Mouse (Mus musculus) limb, embryonic 13.5 days (tissue): ENCODE measurements around the gene Ubald2. TPM values are rescaled to one million over a fixed set of nuclear protein-coding genes. Genes with fewer than 3 reads are reported as not detected.
A peak's percentile ranks its signal among the peaks of the same experiment; 100 is the strongest.
"Not testable (repeated sequence)": the region's sequence is repeated elsewhere in the genome, so short reads cannot be mapped to it uniquely, and the experiment has no call there.

ENCODE experiments used
- ATAC-seq: fragments of 200-750 bp; cut with Nextera tagmentation; 2 replicates; pipeline ENCODE4 v1.8.0; 2017; ENCODE audit warnings: low read depth, moderate number of reproducible peaks, moderate TSS enrichment; ENCODE audit not compliant: low FRiP score
- H3K27ac ChIP-seq: fragments of 300-500 bp; sonication (generic); 2 replicates; pipeline ENCODE4 v1.5.1; 2015; ENCODE audit warnings: inconsistent platforms, mild to moderate bottlenecking, moderate library complexity
- H3K27me3 ChIP-seq: fragments of 300-500 bp; sonication (generic); 2 replicates; pipeline ENCODE4 v1.6.1; 2015; ENCODE audit warnings: mild to moderate bottlenecking, inconsistent platforms
- H3K36me3 ChIP-seq: fragments of 300-500 bp; sonication (generic); 2 replicates; pipeline ENCODE4 v1.6.1; 2015; ENCODE audit warnings: inconsistent platforms, mild to moderate bottlenecking, moderate library complexity
- H3K4me1 ChIP-seq: fragments of 300-500 bp; sonication (generic); 2 replicates; pipeline ENCODE4 v1.6.1; 2015; ENCODE audit warnings: inconsistent platforms
- H3K4me2 ChIP-seq: fragments of 300-500 bp; sonication (generic); replicated peaks from 2 replicates; pipeline ENCODE4 v1.6.1; 2015; ENCODE audit warnings: inconsistent platforms, mild to moderate bottlenecking, moderate library complexity
- H3K4me3 ChIP-seq: fragments of 300-500 bp; sonication (generic); 2 replicates; pipeline ENCODE4 v1.5.1; 2015; ENCODE audit warnings: moderate library complexity, mild to moderate bottlenecking, inconsistent platforms
- H3K9ac ChIP-seq: fragments of 300-500 bp; sonication (generic); 2 replicates; pipeline ENCODE4 v1.6.1; 2015; ENCODE audit warnings: mild to moderate bottlenecking, inconsistent platforms
- H3K9me3 ChIP-seq: fragments of 300-500 bp; sonication (generic); 2 replicates; pipeline ENCODE4 v1.6.1; 2016; ENCODE audit warnings: inconsistent platforms
- WGBS: fragments of 180-500 bp; shearing (Covaris S2); methylation state at CpG from one replicate; pipeline ENCODE4 v1.1.7; 2015; 5-methylcytosine and 5-hydroxymethylcytosine counted together
- polyA plus RNA-seq: library from polyadenylated mRNA; unstranded; fragments of >200 nt; fragmentation: Nextera tagmentation; extraction: Ambion mirVana; gene quantifications from 2 replicates; pipeline ENCODE4 v1.2.1, GENCODE M21; 2015

Ubald2 gene
- polyA plus RNA-seq, 1 experiment from 2014 or later = 28.2 TPM

- no peak overlapping the region for H3K4me2 ChIP-seq
These were observed 33.3 kb upstream of the Ubald2 start for GRCm38 (mm10) chr11:116400560-116400959.

DNA sequence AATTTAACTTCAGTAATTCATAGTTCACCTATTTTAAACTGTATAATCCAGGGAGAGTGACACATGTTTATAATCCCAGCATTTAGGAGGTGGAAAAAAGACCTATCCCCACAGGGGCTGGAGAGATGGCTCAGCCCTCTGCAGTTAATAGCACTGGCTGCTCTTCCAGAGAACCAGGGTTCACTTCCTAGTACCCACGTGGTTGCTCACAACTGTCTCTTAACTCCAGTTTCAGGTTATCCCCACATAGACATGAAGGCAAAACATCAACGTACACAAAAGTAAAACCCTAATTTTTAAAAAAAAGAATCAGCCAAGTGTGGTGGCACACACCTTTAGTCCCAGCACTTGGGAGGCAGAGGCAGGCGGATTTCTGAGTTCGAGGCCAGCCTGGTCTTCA, 28.3 kb upstream of the Ubald2 start:
- H3K4me2 ChIP-seq = no peak overlapping the region
- H3K9ac ChIP-seq = no peak overlapping the region
- H3K27me3 ChIP-seq = no peaks in the 10 kb centered on the region
- H3K9me3 ChIP-seq = no peaks in the 10 kb centered on the region
- no peak overlapping the region for H3K4me3 ChIP-seq
- H3K27ac ChIP-seq = no peak overlapping the region
- WGBS = 83% methylated on average over 4 of the region's 4 CpGs
- 0 out of 2 replicates have a peak, but pooled peaks cover 1% of the 10 kb centered on the region for H3K4me1 ChIP-seq
- no peak for ATAC-seq
- H3K36me3 ChIP-seq = peaks cover 30% of the 10 kb centered on the region

More at GRCm38 (mm10) chr11:116400560-116400959, 33.3 kb upstream of the Ubald2 start:
- Histone ChIP-seq H3K9me3 (no peaks in the 10 kb centered on the region), H3K27me3 (no peaks in the 10 kb centered on the region), H3K9ac (no peak overlapping the region), H3K36me3 (peaks cover 27% of the 10 kb centered on the region), H3K27ac (no peak overlapping the region), H3K4me3 (no peak overlapping the region), H3K4me1 (0 out of 2 replicates have a peak, but pooled peaks cover 2% of the 10 kb centered on the region)
- ATAC-seq = no peak
- 64% methylated on average over 4 of the region's 4 CpGs for WGBS

DNA sequence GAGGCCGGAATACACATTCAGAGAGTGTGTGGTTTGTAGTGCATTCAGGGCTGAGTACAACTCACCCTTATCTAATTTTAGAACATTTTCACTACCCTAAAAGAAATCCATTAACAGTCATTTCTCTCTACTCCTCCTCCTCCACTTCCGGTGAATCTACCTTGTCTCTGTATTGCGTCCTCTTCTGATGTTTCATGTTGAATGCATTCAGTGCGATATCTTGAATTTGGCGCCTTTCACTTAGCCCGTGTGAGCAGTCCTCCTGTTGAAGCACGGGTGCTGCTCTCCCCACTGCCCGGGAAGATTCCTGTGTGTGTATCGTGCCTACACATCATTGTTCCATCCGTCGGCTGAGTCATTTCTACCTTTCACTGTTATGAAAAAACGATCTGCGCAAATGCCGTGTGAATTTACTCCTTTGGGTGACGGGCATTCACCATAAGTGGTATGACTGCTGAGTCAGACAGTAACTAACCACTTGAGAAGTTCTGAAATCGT, 27.6 kb upstream of the Ubald2 start:
- H3K9me3 ChIP-seq = no peaks in the 10 kb centered on the region
- no peak overlapping the region for H3K9ac ChIP-seq
- no peak overlapping the region for H3K27ac ChIP-seq
- peaks cover 30% of the 10 kb centered on the region for H3K36me3 ChIP-seq
- no peaks in the 10 kb centered on the region for H3K27me3 ChIP-seq
- ATAC-seq = no peak
- no peak overlapping the region for H3K4me2 ChIP-seq
- 93% methylated on average over 16 of the region's 16 CpGs for WGBS
- H3K4me1 ChIP-seq = peaks cover 8% of the 10 kb centered on the region
- no peak overlapping the region for H3K4me3 ChIP-seq

DNA sequence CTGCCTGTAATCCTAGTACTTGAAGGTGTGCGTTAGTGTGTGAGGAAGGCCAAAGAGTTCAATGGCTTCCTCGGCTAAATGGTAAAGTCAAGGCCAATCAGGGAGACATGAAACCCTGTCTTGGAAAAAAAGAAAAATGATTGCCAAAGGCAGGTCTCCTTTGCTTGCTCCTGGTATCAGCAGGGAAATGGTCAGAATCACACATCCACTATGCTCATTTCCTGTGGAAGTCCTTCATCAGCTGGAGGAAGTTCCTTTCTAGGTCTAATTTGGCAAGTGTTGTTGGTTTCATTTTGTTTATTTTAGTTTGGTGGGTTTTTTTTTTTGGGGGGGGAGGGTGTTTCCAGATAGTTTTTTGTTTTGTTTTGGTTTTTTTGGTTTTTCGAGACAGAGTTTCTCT, 24.9 kb upstream of the Ubald2 start:
- H3K9ac ChIP-seq = no peak overlapping the region
- WGBS = 87% methylated on average over 3 of the region's 3 CpGs
- no peak overlapping the region for H3K4me3 ChIP-seq
- H3K4me2 ChIP-seq = no peak overlapping the region
- H3K4me1 ChIP-seq = peaks cover 22% of the 10 kb centered on the region
- no peak overlapping the region for H3K27ac ChIP-seq
- H3K36me3 ChIP-seq = peaks cover 18% of the 10 kb centered on the region
- no peaks in the 10 kb centered on the region for H3K9me3 ChIP-seq
- ATAC-seq = no peak
- H3K27me3 ChIP-seq = no peaks in the 10 kb centered on the region

- ATAC-seq = not testable (repeated sequence)
- H3K4me1 ChIP-seq = peaks cover 22% of the 10 kb centered on the region
These were observed 23.5 kb upstream of the Ubald2 start for GRCm38 (mm10) chr11:116410415-116410814.

GRCm38 (mm10) chr11:116411582-116411981, 22.3 kb upstream of the Ubald2 start:
- H3K4me2 ChIP-seq = peak overlapping the region; percentile 99
- H3K36me3 ChIP-seq = 0 out of 2 replicates have a peak, but pooled peaks cover 1% of the 10 kb centered on the region
- no peaks in the 10 kb centered on the region for H3K9me3 ChIP-seq
- 22% methylated on average over 6 of the region's 6 CpGs for WGBS
- H3K27ac ChIP-seq = no peak overlapping the region
- no peak for ATAC-seq
- H3K27me3 ChIP-seq = no peaks in the 10 kb centered on the region
- H3K4me1 ChIP-seq = peaks cover 29% of the 10 kb centered on the region
- H3K9ac ChIP-seq = peak overlapping the region; percentile 89
- H3K4me3 ChIP-seq = peak overlapping the region; percentile 83

More at GRCm38 (mm10) chr11:116410415-116410814, 23.5 kb upstream of the Ubald2 start:
- not testable (repeated sequence) for H3K4me3 ChIP-seq, H3K4me2 ChIP-seq, H3K9me3 ChIP-seq, H3K27me3 ChIP-seq, H3K27ac ChIP-seq, H3K36me3 ChIP-seq, H3K9ac ChIP-seq
- WGBS = 92% methylated on average over 4 of the region's 4 CpGs

DNA sequence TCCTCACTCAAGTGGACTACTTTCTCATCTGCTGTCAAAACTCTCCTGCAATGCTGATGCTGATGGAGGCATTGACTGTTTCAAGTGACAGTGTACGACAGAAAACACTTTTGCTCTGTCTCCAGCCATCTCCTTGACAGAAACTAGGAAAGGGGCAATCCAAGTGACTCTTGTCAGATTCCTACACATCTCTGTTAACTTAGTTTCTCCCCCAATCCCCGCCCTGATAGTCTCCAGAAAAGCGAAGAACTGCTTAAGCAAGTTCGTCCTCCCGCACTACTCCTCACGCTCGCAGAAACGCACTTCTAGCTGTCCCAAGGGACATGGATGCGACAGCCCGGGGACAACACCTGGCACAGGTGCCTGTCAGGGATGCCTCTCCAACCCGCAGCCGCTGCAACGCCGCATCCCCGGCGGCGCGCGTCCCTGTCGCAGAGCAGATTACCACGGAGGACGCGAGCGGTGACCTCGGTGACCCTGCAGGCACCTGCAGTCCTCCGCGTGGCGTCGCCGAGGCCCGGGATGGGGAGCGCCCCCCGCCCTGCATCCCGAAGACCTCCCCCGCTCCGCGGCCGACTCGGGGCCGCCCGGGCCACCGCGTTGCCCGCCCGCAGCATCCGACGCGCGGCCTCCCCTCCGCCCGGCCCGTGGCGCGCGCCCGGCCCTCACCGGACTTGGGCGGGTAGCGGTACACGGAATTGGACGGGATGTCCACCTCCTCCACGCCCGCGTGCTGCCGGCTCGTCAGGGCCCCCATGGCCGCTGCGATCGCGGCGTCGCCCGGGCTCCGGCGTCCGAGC, 21.7 kb upstream of the Ubald2 start:
- no peaks in the 10 kb centered on the region for H3K36me3 ChIP-seq
- peak; percentile 25 for ATAC-seq
- peaks cover 31% of the 10 kb centered on the region for H3K4me1 ChIP-seq
- no peaks in the 10 kb centered on the region for H3K27me3 ChIP-seq
- peak overlapping the region; percentile 89 for H3K9ac ChIP-seq
- under 1% methylated on average over 54 of the region's 76 CpGs for WGBS
- peak overlapping the region; percentile 83 for H3K4me3 ChIP-seq
- no peaks in the 10 kb centered on the region for H3K9me3 ChIP-seq
- peak overlapping the region; percentile 99 for H3K4me2 ChIP-seq
- H3K27ac ChIP-seq = peak overlapping the region; percentile 28; the same call in 1 of the 2 replicates

GRCm38 (mm10) chr11:116412904-116413630, 20.8 kb upstream of the Ubald2 start, which contains the start of gene Rnf157:
Gene Rnf157, minus strand, starts transcription at chr11:116413032.
- Histone ChIP-seq H3K36me3 (no peaks in the 10 kb centered on the region), H3K4me1 (peaks cover 38% of the 10 kb centered on the region), H3K27ac (peak within 1 kb of the TSS; percentile 55), H3K9ac (peak within 1 kb of the TSS; percentile 89), H3K4me2 (peak within 1 kb of the TSS; percentile 99), H3K4me3 (peak within 1 kb of the TSS; percentile 83), H3K27me3 (no peaks in the 10 kb centered on the region), H3K9me3 (no peaks in the 10 kb centered on the region)
- WGBS = 2% methylated on average over 75 of the region's 82 CpGs
- peak; percentile 95 for ATAC-seq

DNA sequence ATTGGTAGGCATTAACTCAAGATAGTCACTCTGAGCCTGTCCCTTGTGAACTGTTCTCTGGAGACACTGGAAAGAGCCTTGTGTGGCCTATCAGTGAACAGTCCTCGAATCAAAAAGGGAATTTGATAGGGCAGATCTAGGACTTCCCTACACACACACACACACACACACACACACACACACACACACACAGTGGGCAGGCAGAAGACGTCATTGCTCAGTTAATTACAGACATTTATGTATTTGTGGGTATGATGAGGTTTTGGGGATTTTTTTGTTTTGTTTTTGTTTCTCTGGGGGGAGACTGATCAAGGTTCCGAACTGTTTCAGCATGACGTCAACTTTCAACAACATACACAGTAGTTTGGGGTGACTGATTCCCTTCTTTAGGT, 20.3 kb upstream of the Ubald2 start:
- 75% methylated on average over 4 of the region's 4 CpGs for WGBS
- Histone ChIP-seq H3K4me2 (peak overlapping the region; percentile 99), H3K4me3 (peak overlapping the region; percentile 83), H3K9me3 (no peaks in the 10 kb centered on the region), H3K9ac (peak overlapping the region; percentile 89; the same call in 1 of the 2 replicates), H3K4me1 (peaks cover 44% of the 10 kb centered on the region), H3K27me3 (no peaks in the 10 kb centered on the region), H3K36me3 (no peaks in the 10 kb centered on the region), H3K27ac (no peak overlapping the region)
- no peak for ATAC-seq

GRCm38 (mm10) chr11:116416196-116416943, 17.5 kb upstream of the Ubald2 start:
- 46% methylated on average over 6 of the region's 6 CpGs for WGBS
- ATAC-seq = no peak
- Histone ChIP-seq H3K9ac (no peak overlapping the region), H3K9me3 (no peaks in the 10 kb centered on the region), H3K27ac (no peak overlapping the region), H3K4me1 (peaks cover 39% of the 10 kb centered on the region), H3K4me2 (no peak overlapping the region), H3K27me3 (no peaks in the 10 kb centered on the region), H3K4me3 (no peak overlapping the region), H3K36me3 (no peaks in the 10 kb centered on the region)

GRCm38 (mm10) chr11:116417054-116417453, 16.8 kb upstream of the Ubald2 start:
- Histone ChIP-seq H3K9ac (no peak overlapping the region), H3K27ac (no peak overlapping the region), H3K36me3 (no peaks in the 10 kb centered on the region), H3K9me3 (no peaks in the 10 kb centered on the region), H3K4me2 (no peak overlapping the region), H3K27me3 (no peaks in the 10 kb centered on the region), H3K4me1 (peaks cover 32% of the 10 kb centered on the region), H3K4me3 (no peak overlapping the region)
- 93% methylated on average over 5 of the region's 5 CpGs for WGBS
- ATAC-seq = no peak
